Comparison of ENCODE assay signal across 32 mouse cellular contexts in genomic region chr2:29410884-29411283, GRCm38 (mm10).
"Had no signal": no experiment of that assay in that cellular context is flagged by ENCODE, and none has a peak within 500 bp of the region (broad histone marks: within the 10 kb centered on the region; RNA-seq: fewer than 3 reads in every experiment).

No protein-coding gene starts in this region.

- ATAC-seq: liver, embryonic 12.5 days; liver, postnatal 0 days; lung, postnatal 0 days; midbrain, embryonic 13.5 days; midbrain, embryonic 15.5 days; midbrain, embryonic 16.5 days had no signal

- H3K9ac ChIP-seq: limb, embryonic 12.5 days; limb, embryonic 13.5 days; limb, embryonic 15.5 days; liver, embryonic 12.5 days; liver, embryonic 13.5 days; liver, embryonic 14.5 days; liver, embryonic 15.5 days; liver, postnatal 0 days; lung, embryonic 14.5 days; lung, embryonic 15.5 days; midbrain, embryonic 12.5 days; midbrain, embryonic 13.5 days; midbrain, embryonic 15.5 days; neural tube, embryonic 12.5 days had no signal

- H3K4me2 ChIP-seq: limb, embryonic 12.5 days; limb, embryonic 13.5 days; limb, embryonic 15.5 days; liver, embryonic 11.5 days; liver, embryonic 12.5 days; liver, embryonic 13.5 days; liver, embryonic 15.5 days; lung, embryonic 14.5 days; lung, embryonic 15.5 days; midbrain, embryonic 11.5 days; midbrain, embryonic 12.5 days; midbrain, embryonic 13.5 days; midbrain, embryonic 15.5 days; neural tube, embryonic 12.5 days had no signal

- H3K27ac ChIP-seq: limb, embryonic 10.5 days; limb, embryonic 12.5 days; limb, embryonic 13.5 days; limb, embryonic 15.5 days; liver, embryonic 12.5 days; liver, embryonic 13.5 days; liver, embryonic 14.5 days; liver, embryonic 15.5 days; lung, embryonic 15.5 days; macrophage; midbrain, embryonic 10.5 days; midbrain, embryonic 12.5 days; midbrain, embryonic 13.5 days; midbrain, embryonic 15.5 days; neural tube, embryonic 12.5 days had no signal

- H3K36me3 ChIP-seq: limb, embryonic 10.5 days; limb, embryonic 12.5 days; limb, embryonic 15.5 days; liver, embryonic 13.5 days; liver, embryonic 15.5 days; lung, embryonic 15.5 days; midbrain, embryonic 10.5 days; midbrain, embryonic 12.5 days; midbrain, embryonic 13.5 days; midbrain, embryonic 15.5 days; neural tube, embryonic 12.5 days had no signal

- H3K9me3 ChIP-seq: limb, embryonic 10.5 days; limb, embryonic 12.5 days; limb, embryonic 13.5 days; limb, embryonic 15.5 days; liver, embryonic 12.5 days; liver, embryonic 13.5 days; liver, embryonic 15.5 days; lung, embryonic 15.5 days; megakaryocyte, embryonic 14.5 days; midbrain, embryonic 10.5 days; midbrain, embryonic 12.5 days; midbrain, embryonic 13.5 days; midbrain, embryonic 15.5 days; neural tube, embryonic 12.5 days had no signal

- H3K4me3 ChIP-seq: limb, embryonic 10.5 days; limb, embryonic 12.5 days; limb, embryonic 13.5 days; limb, embryonic 15.5 days; liver, embryonic 12.5 days; liver, embryonic 13.5 days; liver, embryonic 15.5 days; lung, embryonic 15.5 days; megakaryocyte, embryonic 14.5 days; midbrain, embryonic 10.5 days; midbrain, embryonic 12.5 days; midbrain, embryonic 13.5 days; midbrain, embryonic 15.5 days; myocyte; neural tube, embryonic 12.5 days had no signal

- H3K27me3 ChIP-seq: limb, embryonic 12.5 days; limb, embryonic 13.5 days; limb, embryonic 15.5 days; liver, embryonic 12.5 days; liver, embryonic 13.5 days; liver, embryonic 15.5 days; lung, embryonic 15.5 days; megakaryocyte, embryonic 14.5 days; midbrain, embryonic 12.5 days; midbrain, embryonic 13.5 days; midbrain, embryonic 15.5 days; neural tube, embryonic 12.5 days had no signal

- DNase-seq: left cerebral cortex, postnatal 4 days; liver; liver, embryonic 13.5 days; liver, postnatal 0 days; lung, adult 18-20 months; lung, adult 2 months; lung, embryonic 14.5 days; lung, postnatal 10 days; lung, postnatal 14 days; lung, postnatal 36 days; lung, postnatal 4 days; midbrain, embryonic 14.5 days had no signal
